Mouse (Mus musculus) cerebellum, postnatal 14 days (tissue): ENCODE measurements around the gene Mpp3.

Source experiments
- DNase-seq, 2 experiments: peaks; one replicate each; pipeline ENCODE4 v3.0.0; 2021; ENCODE audit warnings: mixed read lengths in 2 of 2

Mpp3 gene

GRCm38 (mm10) chr11:102037789-102038188 is 9.5 kb upstream of the Mpp3 start:
- DNase-seq: peak; percentile 49 to 58

GRCm38 (mm10) chr11:102036336-102036735 is 8.1 kb upstream of the Mpp3 start:
- no peak for DNase-seq

DNA sequence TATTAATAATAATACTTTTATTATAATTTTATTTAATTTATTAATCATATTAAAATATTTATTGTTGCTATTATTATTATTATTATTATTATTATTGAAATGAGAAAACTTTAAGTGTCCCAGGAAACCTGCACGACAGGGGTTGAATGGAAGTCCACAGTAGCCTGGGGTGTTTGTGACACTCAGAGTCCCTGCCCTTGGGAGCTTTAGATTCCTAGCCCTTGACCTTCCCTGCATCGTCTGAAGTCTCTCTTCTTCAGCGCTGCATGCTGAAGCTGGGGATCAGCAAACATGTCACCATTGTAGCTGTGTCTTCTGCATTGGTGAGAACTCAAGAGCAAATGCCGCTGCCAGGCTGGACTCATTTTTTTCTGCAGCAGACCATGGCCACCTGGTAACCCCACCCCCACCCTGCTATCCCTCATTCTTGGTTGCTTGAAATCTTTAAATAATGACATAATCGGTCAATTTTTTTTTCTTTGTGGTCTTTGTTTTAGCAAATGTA is 7.2 kb upstream of the Mpp3 start:
- peak; percentile 50 to 59 for DNase-seq

DNA sequence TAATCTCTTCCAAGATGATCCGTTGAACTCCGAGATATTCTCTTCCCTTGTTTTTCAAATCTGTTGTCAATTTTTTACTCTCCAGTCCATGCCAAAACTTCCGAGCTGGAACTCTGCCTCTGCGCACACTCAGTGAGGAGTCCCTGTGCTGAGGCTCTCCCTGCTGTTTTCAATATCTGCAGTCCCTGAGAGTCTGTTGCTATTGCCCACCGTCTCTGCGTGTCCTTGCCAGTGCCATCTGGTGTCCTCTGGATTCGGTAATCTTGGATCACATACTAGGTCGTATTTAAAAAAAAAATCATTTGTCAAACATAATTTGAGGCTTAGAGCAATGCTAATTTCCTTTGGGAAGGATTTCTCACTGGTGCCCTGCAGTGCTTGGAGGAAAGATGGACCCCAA is 6.6 kb upstream of the Mpp3 start:
- peak; percentile 91 to 93 for DNase-seq

- no peak for DNase-seq
These were observed 4.9 kb upstream of the Mpp3 start for GRCm38 (mm10) chr11:102033055-102033591.

DNA sequence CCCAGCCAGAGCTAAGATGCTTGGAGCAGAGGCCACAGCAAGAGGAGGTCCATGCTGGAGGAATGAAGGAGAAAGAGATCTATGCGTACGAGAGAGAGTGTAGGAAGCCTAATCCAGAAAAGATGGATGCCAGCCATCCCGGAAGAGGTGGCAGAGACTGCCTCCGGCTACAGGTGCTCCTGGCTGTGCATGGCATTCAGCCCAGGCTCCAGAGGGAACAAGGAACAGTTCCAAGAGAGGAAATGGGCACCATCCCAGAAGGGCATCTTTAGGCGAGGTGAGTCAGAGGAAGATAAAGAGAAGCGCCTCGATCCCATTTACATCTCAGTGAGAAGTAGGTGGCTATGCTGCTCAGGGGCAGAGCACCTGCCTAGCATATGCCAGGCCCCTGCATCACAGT is 2.9 kb upstream of the Mpp3 start:
- peak; percentile 98 to 100 for DNase-seq

DNA sequence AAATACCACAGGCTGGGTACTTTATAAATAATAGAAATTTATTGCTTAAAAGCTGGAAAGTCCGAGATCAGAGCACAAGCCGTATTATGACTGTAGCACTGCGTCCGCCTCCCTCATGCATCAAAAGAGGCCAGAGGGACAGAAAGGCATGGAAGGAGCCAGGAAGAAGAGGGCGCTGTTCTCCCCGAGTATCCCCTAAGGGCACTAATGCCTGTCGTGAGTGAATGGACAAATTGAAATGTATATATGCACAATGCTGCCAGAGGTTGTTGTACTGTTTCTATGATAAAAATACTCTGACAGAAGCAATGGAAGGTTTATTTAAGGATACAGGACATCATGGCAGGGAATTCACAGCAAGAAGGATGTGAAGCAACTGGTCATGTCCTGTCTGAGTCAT is 1.7 kb upstream of the Mpp3 start:
- peak in 1 of 2 experiments; percentile 28 for DNase-seq

DNA sequence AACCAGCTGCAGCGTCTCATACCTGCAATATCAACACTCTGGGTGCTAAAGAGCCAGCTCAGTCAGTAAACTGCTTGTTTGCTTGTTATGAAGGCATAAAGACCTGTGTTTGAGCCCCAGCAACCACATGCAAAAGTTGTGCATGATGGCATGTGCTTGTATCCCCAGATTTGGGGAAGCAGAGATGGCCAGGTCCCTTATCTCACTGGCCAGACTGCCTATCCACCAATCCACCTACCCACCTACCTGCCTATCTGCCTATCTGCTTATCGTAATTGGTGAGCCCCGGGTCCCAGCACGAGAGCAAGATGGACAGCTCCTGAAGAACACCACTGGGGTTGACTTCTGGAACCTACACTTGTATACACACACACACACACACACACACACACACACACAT is 1.0 kb upstream of the Mpp3 start:
- peak; percentile 13 to 27 for DNase-seq

DNA sequence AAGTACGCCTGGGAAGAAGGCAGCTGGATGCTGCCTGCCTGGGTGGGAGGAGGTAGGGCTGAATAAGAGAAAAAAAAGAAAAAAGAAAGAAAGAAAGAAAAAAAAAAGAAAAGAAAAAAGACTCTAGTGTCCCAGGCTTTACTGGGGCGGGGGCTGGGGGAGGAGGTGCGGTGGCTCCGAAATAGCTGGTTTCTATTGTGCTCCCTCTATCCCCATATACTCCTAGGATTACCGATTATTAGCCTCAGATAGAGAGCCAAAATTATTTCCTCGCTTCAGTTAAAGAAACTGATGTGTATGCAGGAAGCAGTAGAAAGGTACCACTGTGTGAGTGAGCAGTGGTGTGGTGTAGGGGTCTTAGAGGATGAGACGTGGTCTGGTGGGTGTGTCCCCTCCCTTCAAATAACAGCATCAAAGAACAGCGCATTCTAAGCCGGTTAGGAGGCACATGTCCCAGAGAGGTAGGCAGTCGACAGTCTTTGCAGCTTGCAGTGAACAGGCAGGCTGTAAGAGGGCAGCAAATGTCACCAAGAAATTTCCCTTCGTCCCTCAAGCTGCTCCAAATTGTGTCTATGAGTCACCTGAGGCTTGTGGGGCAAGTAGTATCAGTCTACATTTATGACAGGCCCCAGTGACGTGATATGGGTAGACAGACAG is 772 bp downstream of the Mpp3 start:
- DNase-seq: peak; percentile 63 to 66

GRCm38 (mm10) chr11:102026694-102027360 is 1.4 kb downstream of the Mpp3 start:
- peak; percentile 93 to 97 for DNase-seq

GRCm38 (mm10) chr11:102025991-102026660 is 2.1 kb downstream of the Mpp3 start:
- peak; percentile 65 to 71 for DNase-seq

GRCm38 (mm10) chr11:102025354-102025753 is 2.9 kb downstream of the Mpp3 start:
- DNase-seq: peak; percentile 58 to 64

DNA sequence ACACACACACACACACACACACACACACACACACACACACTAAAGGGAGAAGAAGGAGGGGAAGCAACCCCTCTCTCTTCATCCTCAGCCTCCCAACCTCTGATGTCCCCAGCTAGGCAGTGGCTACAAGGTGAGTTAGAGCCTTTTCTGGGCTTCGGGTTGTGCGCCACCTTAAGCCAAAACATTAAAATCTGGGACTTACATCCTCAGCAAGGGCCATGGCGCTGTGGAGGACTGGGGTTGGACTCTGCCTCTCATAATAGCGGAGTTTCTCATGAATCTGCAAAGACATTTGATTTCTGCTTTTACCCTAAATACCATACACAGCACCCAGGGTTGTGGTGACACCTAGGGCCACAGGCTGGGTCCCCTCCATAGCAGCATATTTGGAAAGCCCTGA is 3.4 kb downstream of the Mpp3 start:
- DNase-seq: no peak

DNA sequence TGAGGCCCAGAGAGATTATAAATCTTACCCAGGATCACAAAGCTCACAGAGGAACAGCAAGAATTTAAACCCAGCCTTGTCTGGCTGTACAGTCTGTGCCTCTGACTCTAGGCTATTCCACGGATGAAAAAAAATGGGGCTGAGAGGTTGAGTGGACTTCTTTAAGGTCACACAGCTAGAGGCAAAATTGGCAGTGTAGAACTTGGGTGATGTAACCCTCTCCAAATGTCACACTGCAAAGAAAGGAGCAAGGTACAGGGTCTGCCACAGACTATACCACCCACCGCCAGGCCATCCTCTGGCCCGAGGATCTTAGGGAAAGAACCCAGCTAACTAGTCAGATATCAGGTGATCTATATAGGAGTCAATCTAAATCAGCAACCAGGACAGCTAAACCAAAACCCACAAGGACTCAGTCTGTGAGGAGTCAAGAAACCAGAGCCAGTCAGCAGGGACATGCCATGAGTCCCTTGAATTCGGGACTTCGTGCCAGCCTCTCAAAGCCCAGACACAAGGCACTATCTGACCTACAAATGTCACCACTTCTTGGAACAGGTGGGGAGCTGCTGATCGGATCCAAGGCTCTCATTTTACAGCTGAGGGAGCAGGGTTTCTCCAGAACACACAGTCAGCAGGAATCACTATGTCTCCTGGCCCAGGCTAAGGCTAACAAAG is 4.0 kb downstream of the Mpp3 start:
- peak; percentile 78 to 88 for DNase-seq

DNA sequence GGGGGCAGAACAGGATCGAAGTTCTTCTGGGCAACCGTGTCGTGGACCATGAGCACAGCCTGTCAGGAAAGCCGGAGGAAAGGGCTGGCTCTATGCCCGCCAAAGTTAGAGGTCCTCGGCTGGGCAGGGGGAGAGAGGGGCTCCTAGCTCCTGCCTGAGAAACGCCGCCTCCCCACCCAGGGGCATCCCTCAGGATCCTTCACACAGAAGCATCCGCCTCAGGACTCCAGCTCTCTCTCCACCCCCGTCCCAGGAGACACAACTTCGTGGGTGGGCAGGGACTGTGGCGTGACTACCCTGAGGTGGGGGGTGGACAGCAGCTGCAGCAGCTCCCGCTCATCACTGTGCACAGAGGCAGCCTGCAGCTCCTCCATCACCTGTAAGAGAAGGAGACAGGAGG is 4.9 kb downstream of the Mpp3 start:
- peak; percentile 49 to 52 for DNase-seq

- DNase-seq: no peak
These were observed 7.1 kb downstream of the Mpp3 start for GRCm38 (mm10) chr11:102021196-102021595.

DNA sequence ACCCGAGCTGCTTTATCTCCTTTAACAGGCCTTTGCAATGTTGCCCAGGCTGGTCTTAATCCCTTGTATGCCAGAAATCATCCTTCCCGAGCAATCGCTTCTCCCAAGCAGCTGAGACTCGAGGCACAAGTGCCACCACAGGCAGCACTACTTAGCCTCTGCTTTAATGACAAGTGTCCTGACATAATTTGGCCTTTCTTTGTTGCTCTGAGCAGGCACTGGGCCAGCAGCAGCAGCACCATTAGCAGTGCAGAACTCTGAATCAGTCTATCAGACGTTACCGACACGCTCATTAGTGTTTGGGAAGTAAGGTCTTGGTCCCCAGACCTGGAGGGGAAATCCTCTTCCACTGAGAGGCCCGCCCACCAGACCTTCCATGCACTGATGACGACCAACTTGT is 8.5 kb downstream of the Mpp3 start:
- DNase-seq: no peak

- DNase-seq: peak; percentile 59 to 67
These were observed 12.1 kb downstream of the Mpp3 start for GRCm38 (mm10) chr11:102016136-102016535.

GRCm38 (mm10) chr11:102015472-102015871 is 12.8 kb downstream of the Mpp3 start:
- no peak for DNase-seq

DNA sequence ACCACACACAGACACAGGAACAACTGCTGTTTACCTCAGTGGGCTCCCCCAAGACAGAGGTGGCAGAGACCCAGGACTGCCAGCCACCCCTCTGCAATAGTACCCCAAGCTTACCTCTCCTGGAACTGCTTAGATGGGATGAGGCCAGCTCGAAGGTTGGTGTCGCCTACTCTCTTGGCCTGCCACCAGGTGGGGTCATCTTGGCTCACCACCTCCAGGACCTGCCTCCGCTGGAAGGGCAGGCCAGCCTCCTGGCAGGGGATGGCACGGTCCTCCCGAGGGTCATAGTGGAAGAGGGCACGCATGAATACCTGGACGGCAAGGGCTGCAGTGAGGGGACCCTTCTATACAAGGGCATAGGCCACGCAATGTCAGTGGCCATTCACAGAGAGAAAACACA is 15.1 kb downstream of the Mpp3 start:
- peak; percentile 45 to 48 for DNase-seq

- DNase-seq: peak; percentile 57 to 60
These were observed 16.8 kb downstream of the Mpp3 start for GRCm38 (mm10) chr11:102011510-102011909.

DNA sequence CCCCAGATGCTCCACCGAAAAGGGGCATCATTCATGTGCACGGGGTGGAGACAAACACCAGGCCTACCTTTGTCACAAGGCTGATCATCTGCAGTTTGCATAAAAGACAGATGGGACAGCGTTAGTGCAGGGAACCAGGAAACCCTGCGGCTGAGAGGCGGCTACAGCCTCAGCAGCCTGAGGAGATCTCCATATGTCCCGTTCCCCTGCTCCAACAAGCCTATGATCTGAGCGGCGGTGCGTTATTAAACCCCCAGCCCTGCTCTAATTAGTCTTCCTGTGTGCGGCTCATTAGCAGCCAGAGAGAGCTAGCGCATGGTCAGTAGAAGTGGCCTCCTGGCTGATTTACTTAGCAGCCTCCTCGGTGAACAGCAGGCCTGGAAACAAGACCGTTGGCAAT is 18.1 kb downstream of the Mpp3 start:
- peak; percentile 83 to 84 for DNase-seq
